Mouse (Mus musculus) CD4-positive, CD25-positive, alpha-beta regulatory T cell, adult 4 months (primary cell): Measurements from ENCODE around the gene Ep300. TPM values are rescaled to one million over a fixed set of nuclear protein-coding genes. Genes with fewer than 3 reads are reported as not detected.
"Not testable (repeated sequence)": the region's sequence is repeated elsewhere in the genome, so short reads cannot be mapped to it uniquely, and the experiment has no call there.

Experiments
- ATAC-seq: one replicate; pipeline ENCODE4 v1.8.0; 2017
- polyA plus RNA-seq, 2 experiments: library from polyadenylated mRNA; unstranded; fragments of 100-300 nt; shearing (Covaris generic); gene quantifications; one replicate each; pipeline ENCODE4 v1.2.1; 2017

Ep300 gene
- polyA plus RNA-seq, 2 experiments from 2014 or later: 15.9 to 18.2 TPM

- ATAC-seq: not testable (repeated sequence)
Measured at GRCm38 (mm10) chr15:81598742-81599141, 13.6 kb downstream of the Ep300 start.

DNA sequence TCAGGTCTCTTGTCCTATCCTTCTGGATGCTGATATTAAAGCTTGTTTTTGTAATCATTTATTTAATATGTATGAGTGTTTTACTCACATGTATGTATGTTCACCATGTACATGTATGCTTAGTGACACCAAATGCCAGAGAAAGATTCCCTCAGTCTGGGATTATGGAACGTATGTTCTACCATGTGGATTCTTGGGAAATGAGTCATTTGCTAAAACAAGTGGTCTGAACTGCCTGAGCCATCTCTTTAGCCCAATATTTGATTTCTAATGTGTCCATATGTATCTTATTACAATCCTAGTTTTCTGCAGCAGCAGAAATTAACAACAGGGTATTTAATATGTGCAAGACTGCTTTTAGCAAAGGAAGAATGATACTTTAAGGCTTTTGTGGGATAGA lies 20.1 kb downstream of the Ep300 start:
- ATAC-seq: no peak

DNA sequence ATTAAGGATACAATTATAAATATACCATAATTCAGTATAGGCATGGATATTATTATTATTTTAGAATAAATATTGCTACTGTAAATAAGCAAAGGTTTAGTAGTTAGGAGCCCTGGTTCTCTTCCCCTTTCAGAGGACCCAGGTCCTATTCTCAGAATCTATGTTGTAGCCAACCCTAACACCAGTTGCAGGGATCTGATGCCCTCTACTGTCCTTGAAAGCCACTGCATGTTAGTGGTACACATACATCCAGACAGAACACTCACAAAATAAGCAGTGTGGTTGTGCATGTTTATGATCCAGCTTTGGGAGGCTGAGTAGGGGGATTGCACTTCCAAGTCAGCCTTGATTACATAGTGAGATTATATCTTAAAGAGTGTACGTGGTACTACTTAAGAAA lies 21.5 kb downstream of the Ep300 start:
- peak; percentile 66 for ATAC-seq

GRCm38 (mm10) chr15:81649516-81650455 lies 64.6 kb downstream of the Ep300 start:
- no peak for ATAC-seq

GRCm38 (mm10) chr15:81650636-81651035 lies 65.5 kb downstream of the Ep300 start:
- ATAC-seq: no peak

DNA sequence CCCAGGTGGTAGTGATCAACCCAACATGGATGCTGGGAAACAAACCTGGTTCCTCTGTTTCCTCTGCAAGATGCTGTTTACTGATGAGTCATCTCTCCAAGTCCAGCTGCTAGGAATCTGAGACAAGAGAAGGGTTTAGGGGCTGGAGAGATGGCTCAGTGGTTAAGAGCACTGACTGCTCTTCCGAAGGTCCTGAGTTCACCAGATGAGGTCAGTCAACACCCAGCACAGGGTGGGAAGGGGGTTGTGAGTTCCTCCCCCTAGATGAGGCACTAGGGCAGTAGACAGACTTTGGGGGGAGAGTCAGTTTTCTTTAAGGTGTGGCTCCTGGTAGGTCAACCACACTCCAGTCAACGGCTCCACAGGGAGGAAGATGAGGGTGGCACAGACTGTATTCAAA lies 76.5 kb downstream of the Ep300 start:
- ATAC-seq: no peak

- ATAC-seq: no peak
Measured at GRCm38 (mm10) chr15:81663281-81663680, 78.1 kb downstream of the Ep300 start.

DNA sequence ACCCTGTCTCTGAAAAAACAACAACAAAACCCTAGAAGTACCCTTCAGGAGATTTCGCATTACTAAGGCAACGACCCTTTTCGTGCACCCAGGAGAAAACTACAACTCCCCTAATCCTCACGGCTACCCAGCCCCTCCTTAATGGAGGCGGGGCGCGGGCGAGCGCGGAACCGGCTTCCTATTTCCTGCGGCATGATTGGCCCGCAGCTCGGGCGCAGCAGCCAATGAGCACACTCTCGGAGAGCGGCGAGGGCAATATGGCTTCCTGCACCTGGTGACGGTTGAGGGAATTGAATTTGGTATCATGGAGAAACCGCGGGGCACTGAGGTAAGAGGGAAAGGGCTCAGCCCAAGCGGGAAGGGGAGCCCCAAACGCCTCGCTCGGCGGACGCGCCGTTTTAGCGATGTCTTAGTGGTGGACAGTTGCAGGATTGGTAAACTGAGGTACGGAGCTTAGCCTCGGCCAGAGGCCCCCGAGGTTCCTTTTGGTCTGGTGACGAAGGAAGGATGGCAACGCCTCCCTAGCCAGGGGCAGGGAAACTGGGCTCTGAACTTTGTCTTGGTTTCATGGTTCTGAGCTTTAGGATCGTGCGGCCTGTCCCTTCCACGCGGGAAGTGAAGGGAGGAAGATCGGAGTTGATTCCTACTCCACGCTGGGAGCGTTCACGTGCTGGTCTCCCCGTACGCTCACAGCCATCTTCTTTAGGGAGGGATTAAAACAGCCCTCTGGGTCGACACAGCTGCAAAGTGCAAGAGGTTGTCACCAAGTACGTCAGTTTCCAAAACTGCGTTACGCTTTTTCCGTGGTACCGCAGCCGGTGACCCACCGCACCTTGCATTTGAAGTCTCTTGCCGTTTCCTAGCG lies 78.8 kb downstream of the Ep300 start, which contains the start of gene L3mbtl2:
Gene L3mbtl2 (plus strand): TSS at position 193 of the 865 bp plus-strand sequence.
- peak; percentile 100 for ATAC-seq

DNA sequence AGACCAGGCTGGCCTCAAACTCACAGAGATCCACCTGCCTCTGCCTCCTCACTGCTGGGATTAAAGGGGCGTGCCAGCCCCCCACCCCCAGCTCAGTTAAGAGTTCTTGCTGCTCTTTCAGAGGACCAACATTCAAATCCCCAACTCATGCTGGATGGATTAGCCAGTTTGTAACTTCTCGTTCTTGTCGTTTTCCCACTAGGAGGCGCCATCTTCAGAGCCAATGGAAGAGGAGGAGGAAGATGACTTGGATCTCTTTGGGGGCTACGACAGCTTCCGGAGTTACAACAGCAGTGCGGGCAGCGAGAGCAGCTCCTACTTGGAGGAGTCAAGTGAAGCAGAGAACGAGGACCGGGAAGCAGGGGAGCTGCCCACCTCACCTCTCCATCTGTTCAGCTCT lies 81.8 kb downstream of the Ep300 start:
- ATAC-seq: no peak

- no peak for ATAC-seq
Measured at GRCm38 (mm10) chr15:81670231-81670640, 85.1 kb downstream of the Ep300 start.

DNA sequence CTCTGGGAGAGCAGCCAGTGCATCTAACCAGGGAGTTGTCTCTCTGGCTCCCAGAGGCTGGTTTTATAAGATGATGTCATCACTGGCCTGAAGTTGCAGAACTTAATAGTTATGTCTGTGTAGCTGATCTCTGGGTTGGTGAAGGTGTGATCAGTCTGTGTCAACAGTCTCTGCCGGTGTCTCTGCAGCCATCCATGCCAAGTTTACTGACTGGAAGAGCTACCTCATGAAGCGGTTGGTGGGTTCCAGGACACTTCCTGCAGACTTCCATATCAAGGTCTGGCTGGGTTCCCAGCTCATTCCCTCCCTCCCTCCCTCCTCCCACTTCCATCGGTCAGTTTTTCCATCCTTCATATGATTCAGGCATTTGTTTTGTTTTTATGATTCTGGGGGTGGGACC lies 91.5 kb downstream of the Ep300 start:
- no peak for ATAC-seq

DNA sequence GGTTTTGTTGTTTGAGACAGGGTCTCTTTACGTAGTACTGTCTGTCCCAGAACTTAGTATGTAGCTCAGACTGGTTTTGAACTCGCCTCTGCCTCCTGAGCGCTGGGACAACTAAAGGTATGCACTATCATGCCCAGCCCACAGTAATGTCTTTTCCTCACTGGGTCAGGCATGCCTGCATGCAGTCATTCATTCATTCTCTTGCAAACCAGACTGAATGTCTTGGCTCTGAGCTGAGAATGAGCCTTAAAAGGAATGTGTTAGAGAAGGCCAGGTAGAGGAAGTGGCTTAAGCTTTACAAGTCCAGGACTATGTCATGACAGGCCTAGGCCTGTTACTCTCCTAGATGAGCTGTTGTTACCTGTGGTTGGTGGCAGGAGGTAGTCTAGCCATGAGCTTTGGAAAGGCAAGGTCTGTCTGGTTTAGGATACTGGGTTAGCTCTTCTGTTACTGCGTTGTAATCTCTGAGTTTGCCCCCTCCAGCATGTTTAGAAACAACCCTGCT lies 95.2 kb downstream of the Ep300 start:
- no peak for ATAC-seq

- peak; percentile 32 for ATAC-seq
Measured at GRCm38 (mm10) chr15:81693366-81693966, 108.3 kb downstream of the Ep300 start.

- ATAC-seq: peak; percentile 75
Measured at GRCm38 (mm10) chr15:81693967-81694881, 109.1 kb downstream of the Ep300 start.

DNA sequence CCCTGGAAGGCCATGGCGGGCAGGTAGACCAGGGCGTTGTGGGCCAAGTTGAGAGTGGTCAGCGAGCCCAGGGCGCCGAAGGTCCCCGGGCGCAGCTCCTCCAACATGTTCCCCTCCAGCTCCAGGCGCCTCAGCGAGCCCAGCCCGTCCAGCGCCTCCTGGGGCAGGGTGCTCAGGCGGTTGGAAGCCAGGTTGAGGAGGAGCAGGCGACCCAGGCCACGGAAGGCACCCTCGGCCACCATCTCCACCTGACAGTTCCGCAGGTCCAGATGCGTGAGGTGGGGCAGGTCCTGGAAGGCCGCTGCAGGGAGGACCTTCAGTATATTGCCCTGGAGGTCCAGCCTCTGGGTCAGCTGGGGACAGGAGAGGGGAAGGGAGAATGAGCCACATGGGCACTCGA lies 109.7 kb downstream of the Ep300 start:
- ATAC-seq: no peak

GRCm38 (mm10) chr15:81697175-81697574 lies 112.0 kb downstream of the Ep300 start, which contains the start of gene Chadl:
Gene Chadl, minus strand, starts transcription at chr15:81697287.
- ATAC-seq: no peak

DNA sequence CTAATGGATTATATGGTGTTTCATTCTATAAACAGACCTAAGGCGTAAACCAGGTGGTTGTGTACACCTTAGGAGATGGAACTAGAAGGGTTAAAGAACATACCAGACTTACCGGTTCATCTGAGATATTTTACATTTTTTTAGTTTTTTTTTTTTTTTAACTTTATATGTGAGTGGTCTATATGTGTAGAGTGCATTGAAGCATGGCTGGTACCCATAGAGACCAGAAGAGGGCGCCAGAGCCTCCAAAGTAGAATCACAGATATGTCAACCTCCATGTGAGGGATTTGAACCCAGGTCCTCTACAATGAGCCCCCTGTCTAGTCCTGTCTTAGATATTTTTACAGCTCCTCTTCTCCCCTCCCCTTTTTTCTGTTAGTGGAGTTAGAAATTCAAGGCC lies 112.7 kb downstream of the Ep300 start:
- ATAC-seq: peak; percentile 39

GRCm38 (mm10) chr15:81698532-81698931 lies 113.4 kb downstream of the Ep300 start:
- no peak for ATAC-seq

DNA sequence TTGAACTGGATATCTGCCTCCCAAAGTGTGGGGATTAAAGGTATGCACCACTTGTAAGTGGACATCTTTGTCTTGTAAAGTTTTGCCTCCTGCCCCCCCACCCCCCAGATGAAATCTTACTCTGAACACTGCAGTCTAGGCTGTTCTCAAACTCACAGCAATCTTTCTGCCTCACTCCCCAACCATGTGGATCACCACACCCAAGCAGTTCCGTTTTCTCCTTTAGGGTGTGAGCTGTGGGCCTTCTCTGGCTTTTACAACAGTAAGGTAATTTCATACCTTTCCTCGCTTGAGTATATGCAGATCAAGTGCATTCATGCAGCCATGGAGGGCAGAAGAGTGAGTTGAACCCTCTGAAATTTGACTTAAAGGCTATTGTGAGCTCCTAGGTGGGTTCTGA lies 115.0 kb downstream of the Ep300 start:
- peak; percentile 43 for ATAC-seq

GRCm38 (mm10) chr15:81700601-81701000 lies 115.5 kb downstream of the Ep300 start:
- peak; percentile 41 for ATAC-seq

- not testable (repeated sequence) for ATAC-seq
Measured at GRCm38 (mm10) chr15:81701350-81701749, 116.2 kb downstream of the Ep300 start.
